Mouse (Mus musculus) testis, adult 2 months (tissue): ENCODE measurements around the gene Theg.

Experiments
- CTCF ChIP-seq: fragments of 200-500 bp; IDR thresholded peaks from 2 replicates; pipeline ENCODE4 v1.5.1; 2012; ENCODE audit warnings: low read depth, mild to moderate bottlenecking, inconsistent platforms, low read length, moderate library complexity; ENCODE audit not compliant: control insufficient read depth, insufficient read depth, insufficient replicate concordance
- POLR2A ChIP-seq: fragments of 200-500 bp; IDR thresholded peaks from 2 replicates; pipeline ENCODE4 v1.6.1; 2012; ENCODE audit warnings: low read depth, mild to moderate bottlenecking, inconsistent platforms, low read length, moderate library complexity; ENCODE audit not compliant: control insufficient read depth

DNA sequence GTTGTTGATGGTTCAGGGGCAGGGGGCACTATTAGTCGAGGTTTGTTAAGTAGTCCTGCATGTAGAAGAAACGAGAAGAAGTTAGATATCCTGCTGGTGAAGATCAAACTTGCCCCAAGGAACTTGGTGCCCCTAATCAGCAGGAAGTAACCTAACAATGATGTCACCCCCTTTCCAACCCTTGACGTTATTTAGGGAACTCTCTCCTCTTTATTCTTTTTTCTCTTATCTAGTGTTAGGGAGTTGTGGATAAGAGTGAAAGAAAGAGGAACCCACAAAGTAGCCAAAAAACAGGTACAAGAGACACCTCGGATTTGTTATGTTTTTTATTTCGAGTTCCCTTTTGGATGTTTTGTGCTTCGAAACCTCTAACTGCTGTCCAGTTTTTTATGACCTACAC, 7.0 kb upstream of the Theg start:
- no peak for TF ChIP-seq CTCF
- TF ChIP-seq POLR2A, result no peak
